Mouse (Mus musculus) layer of hippocampus, postnatal 36 days (tissue): ENCODE measurements at regions not wholly inside any gene's neighbourhood (a gene's known extent, or its start where the extent isn't known, plus 50 kb on each side); places are given as distances from the start of the nearest gene placed in this dataset.

Experiments
- DNase-seq, 2 experiments: peaks; one replicate each; pipeline ENCODE4 v3.0.0; 2022

- DNase-seq: peak in 1 of 2 experiments; percentile 6
These were observed 170.3 kb upstream of the Creb1 start for GRCm38 (mm10) chr1:64361959-64362638.

- no peak for DNase-seq
These were observed 189.2 kb upstream of the Creb1 start for GRCm38 (mm10) chr1:64343268-64343667.

- peak; percentile 23 to 48 for DNase-seq
These were observed 190.8 kb upstream of the Creb1 start for GRCm38 (mm10) chr1:64341596-64341995.

GRCm38 (mm10) chr1:64338575-64338961 lies 193.9 kb upstream of the Creb1 start:
- no peak for DNase-seq

- no peak for DNase-seq
These were observed 194.5 kb upstream of the Creb1 start for GRCm38 (mm10) chr1:64337619-64338574.

- no peak for DNase-seq
These were observed 200.9 kb upstream of the Creb1 start for GRCm38 (mm10) chr1:64331566-64331965.

- no peak for DNase-seq
These were observed 201.7 kb upstream of the Creb1 start for GRCm38 (mm10) chr1:64330721-64331120.

- no peak for DNase-seq
These were observed 200.1 kb upstream of the Klf7 start for GRCm38 (mm10) chr1:64322197-64322596.

GRCm38 (mm10) chr1:64319155-64319582 lies 197.1 kb upstream of the Klf7 start:
- DNase-seq: no peak

GRCm38 (mm10) chr1:64318440-64319154 lies 196.5 kb upstream of the Klf7 start:
- no peak for DNase-seq

- DNase-seq: no peak
These were observed 195.1 kb upstream of the Klf7 start for GRCm38 (mm10) chr1:64317032-64317636.

- DNase-seq: no peak
These were observed 189.3 kb upstream of the Klf7 start for GRCm38 (mm10) chr1:64311371-64311770.

GRCm38 (mm10) chr1:64308560-64308959 lies 186.5 kb upstream of the Klf7 start:
- no peak for DNase-seq

- no peak for DNase-seq
These were observed 186.0 kb upstream of the Klf7 start for GRCm38 (mm10) chr1:64308088-64308487.

GRCm38 (mm10) chr1:64305427-64306213 lies 183.5 kb upstream of the Klf7 start:
- DNase-seq: peak; percentile 34 to 38

- peak; percentile 29 to 35 for DNase-seq
These were observed 180.8 kb upstream of the Klf7 start for GRCm38 (mm10) chr1:64302833-64303358.

GRCm38 (mm10) chr1:64301530-64302061 lies 179.5 kb upstream of the Klf7 start:
- no peak for DNase-seq

- no peak for DNase-seq
These were observed 179.0 kb upstream of the Klf7 start for GRCm38 (mm10) chr1:64300951-64301529.

GRCm38 (mm10) chr1:64298950-64299349 lies 176.9 kb upstream of the Klf7 start:
- no peak for DNase-seq

GRCm38 (mm10) chr1:64298188-64298587 lies 176.1 kb upstream of the Klf7 start:
- DNase-seq: no peak

GRCm38 (mm10) chr1:64297343-64297742 lies 175.3 kb upstream of the Klf7 start:
- DNase-seq: no peak
